Mouse (Mus musculus) liver, postnatal 0 days (tissue): ENCODE data around the gene Ric8b.

ENCODE experiments used
- CTCF ChIP-seq: sonication (generic); IDR thresholded peaks from 2 replicates; pipeline ENCODE4 v1.5.1; 2016; ENCODE audit warnings: antibody characterized with exemption, low read depth
- EP300 ChIP-seq: IDR thresholded peaks from 2 replicates; pipeline ENCODE4 v1.6.1; 2016; ENCODE audit warnings: antibody characterized with exemption, low read depth, mild to moderate bottlenecking

GRCm38 (mm10) chr10:85022647-85023312 is 105.4 kb downstream of the Ric8b start:
- TF ChIP-seq CTCF (no peak), EP300 (no peak)
